Mouse (Mus musculus): Measurements from ENCODE around the gene D8Ertd738e. TPM values are rescaled to one million over a fixed set of nuclear protein-coding genes. Genes with fewer than 3 reads are reported as not detected.
A peak's percentile ranks its signal among the peaks of the same experiment; 100 is the strongest.

D8Ertd738e gene
- polyA plus RNA-seq, 1 experiment from 2014 or later, result 231 TPM

- peaks cover 5% of the 10 kb centered on the region for H3K36me3 ChIP-seq (ENCODE audit: control insufficient read depth, insufficient read depth)
- no peak overlapping the region for H3K4me3 ChIP-seq (replicated peaks; ENCODE audit: low read length)
- no peak overlapping the region for H3K4me2 ChIP-seq (ENCODE audit: low read length)
- H3K4me1 ChIP-seq (replicated peaks; ENCODE audit: control insufficient read depth, insufficient read depth, low read length), result peaks cover 30% of the 10 kb centered on the region
- 89% methylated on average over 3 of the region's 3 CpGs for WGBS
- H3K27me3 ChIP-seq (replicated peaks; ENCODE audit: control insufficient read depth, insufficient read depth, low read length), result no peaks in the 10 kb centered on the region
- no peak overlapping the region for H3K27ac ChIP-seq (ENCODE audit: low read length)
- H3K9ac ChIP-seq (replicated peaks; ENCODE audit: low read depth, low read length), result no peak overlapping the region
- ATAC-seq, result no peak
- no peaks in the 10 kb centered on the region for H3K9me3 ChIP-seq (ENCODE audit: control insufficient read depth, low read length)
Observed at GRCm38 (mm10) chr8:84206666-84207065, 42.9 kb downstream of the D8Ertd738e start.

GRCm38 (mm10) chr8:84205073-84205472 is 44.4 kb downstream of the D8Ertd738e start:
- no peak overlapping the region for H3K27ac ChIP-seq (ENCODE audit: low read length)
- no peak overlapping the region for H3K9ac ChIP-seq (replicated peaks; ENCODE audit: low read depth, low read length)
- H3K4me3 ChIP-seq (replicated peaks; ENCODE audit: low read length), result no peak overlapping the region
- ATAC-seq, result no peak
- H3K9me3 ChIP-seq (ENCODE audit: control insufficient read depth, low read length), result no peaks in the 10 kb centered on the region
- peaks cover 40% of the 10 kb centered on the region for H3K4me1 ChIP-seq (replicated peaks; ENCODE audit: control insufficient read depth, insufficient read depth, low read length)
- 89% methylated on average over 5 of the region's 5 CpGs for WGBS
- H3K27me3 ChIP-seq (replicated peaks; ENCODE audit: control insufficient read depth, insufficient read depth, low read length), result no peaks in the 10 kb centered on the region
- peaks cover 3% of the 10 kb centered on the region; the same call in 1 of the 2 replicates for H3K36me3 ChIP-seq (ENCODE audit: control insufficient read depth, insufficient read depth)
- H3K4me2 ChIP-seq (ENCODE audit: low read length), result no peak overlapping the region

- peak overlapping the region; percentile 70 for H3K4me2 ChIP-seq (ENCODE audit: low read length)
- peak overlapping the region; percentile 51 for H3K27ac ChIP-seq (ENCODE audit: low read length)
- peak overlapping the region; percentile 46 for H3K4me3 ChIP-seq (replicated peaks; ENCODE audit: low read length)
- 0 out of 2 replicates have a peak, but pooled peaks have one; percentile 4 for ATAC-seq
- peak overlapping the region; percentile 63 for H3K9ac ChIP-seq (replicated peaks; ENCODE audit: low read depth, low read length)
- 61% methylated on average over 13 of the region's 13 CpGs for WGBS
- H3K4me1 ChIP-seq (replicated peaks; ENCODE audit: control insufficient read depth, insufficient read depth, low read length), result peaks cover 42% of the 10 kb centered on the region
- no peaks in the 10 kb centered on the region for H3K36me3 ChIP-seq (ENCODE audit: control insufficient read depth, insufficient read depth)
- H3K27me3 ChIP-seq (replicated peaks; ENCODE audit: control insufficient read depth, insufficient read depth, low read length), result no peaks in the 10 kb centered on the region
- no peaks in the 10 kb centered on the region for H3K9me3 ChIP-seq (ENCODE audit: control insufficient read depth, low read length)
Observed at GRCm38 (mm10) chr8:84203975-84204772, 45.3 kb downstream of the D8Ertd738e start.

GRCm38 (mm10) chr8:84202938-84203917 is 46.3 kb downstream of the D8Ertd738e start:
- H3K4me2 ChIP-seq (ENCODE audit: low read length), result peak overlapping the region; percentile 70
- H3K27ac ChIP-seq (ENCODE audit: low read length), result peak overlapping the region; percentile 51
- H3K36me3 ChIP-seq (ENCODE audit: control insufficient read depth, insufficient read depth), result no peaks in the 10 kb centered on the region
- peak overlapping the region; percentile 46 for H3K4me3 ChIP-seq (replicated peaks; ENCODE audit: low read length)
- no peaks in the 10 kb centered on the region for H3K9me3 ChIP-seq (ENCODE audit: control insufficient read depth, low read length)
- 9% methylated on average over 34 of the region's 34 CpGs for WGBS
- peaks cover 41% of the 10 kb centered on the region for H3K4me1 ChIP-seq (replicated peaks; ENCODE audit: control insufficient read depth, insufficient read depth, low read length)
- ATAC-seq, result peak; percentile 41
- peak overlapping the region; percentile 63 for H3K9ac ChIP-seq (replicated peaks; ENCODE audit: low read depth, low read length)
- H3K27me3 ChIP-seq (replicated peaks; ENCODE audit: control insufficient read depth, insufficient read depth, low read length), result no peaks in the 10 kb centered on the region

- H3K27ac ChIP-seq (ENCODE audit: low read length), result no peak overlapping the region
- ATAC-seq, result no peak
- no peak overlapping the region for H3K4me3 ChIP-seq (replicated peaks; ENCODE audit: low read length)
- WGBS, result 85% methylated on average over 9 of the region's 9 CpGs
- peak overlapping the region; percentile 6; the same call in 1 of the 2 replicates for H3K4me2 ChIP-seq (ENCODE audit: low read length)
- H3K36me3 ChIP-seq (ENCODE audit: control insufficient read depth, insufficient read depth), result no peaks in the 10 kb centered on the region
- H3K9ac ChIP-seq (replicated peaks; ENCODE audit: low read depth, low read length), result no peak overlapping the region
- H3K27me3 ChIP-seq (replicated peaks; ENCODE audit: control insufficient read depth, insufficient read depth, low read length), result no peaks in the 10 kb centered on the region
- no peaks in the 10 kb centered on the region for H3K9me3 ChIP-seq (ENCODE audit: control insufficient read depth, low read length)
- peaks cover 41% of the 10 kb centered on the region for H3K4me1 ChIP-seq (replicated peaks; ENCODE audit: control insufficient read depth, insufficient read depth, low read length)
Observed at GRCm38 (mm10) chr8:84202466-84202865, 47.1 kb downstream of the D8Ertd738e start.

GRCm38 (mm10) chr8:84201545-84202245 is 47.8 kb downstream of the D8Ertd738e start:
- peak overlapping the region; percentile 27 for H3K27ac ChIP-seq (ENCODE audit: low read length)
- ATAC-seq, result no peak
- H3K36me3 ChIP-seq (ENCODE audit: control insufficient read depth, insufficient read depth), result no peaks in the 10 kb centered on the region
- H3K9ac ChIP-seq (replicated peaks; ENCODE audit: low read depth, low read length), result peak overlapping the region; percentile 60; the same call in 1 of the 2 replicates
- peaks cover 45% of the 10 kb centered on the region for H3K4me1 ChIP-seq (replicated peaks; ENCODE audit: control insufficient read depth, insufficient read depth, low read length)
- no peaks in the 10 kb centered on the region for H3K27me3 ChIP-seq (replicated peaks; ENCODE audit: control insufficient read depth, insufficient read depth, low read length)
- WGBS, result 56% methylated on average over 15 of the region's 15 CpGs
- H3K9me3 ChIP-seq (ENCODE audit: control insufficient read depth, low read length), result no peaks in the 10 kb centered on the region
- peak overlapping the region; percentile 44 for H3K4me3 ChIP-seq (replicated peaks; ENCODE audit: low read length)
- peak overlapping the region; percentile 79 for H3K4me2 ChIP-seq (ENCODE audit: low read length)

- H3K36me3 ChIP-seq (ENCODE audit: control insufficient read depth, insufficient read depth), result no peaks in the 10 kb centered on the region
- no peaks in the 10 kb centered on the region for H3K27me3 ChIP-seq (replicated peaks; ENCODE audit: control insufficient read depth, insufficient read depth, low read length)
- peak overlapping the region; percentile 27 for H3K27ac ChIP-seq (ENCODE audit: low read length)
- no peaks in the 10 kb centered on the region for H3K9me3 ChIP-seq (ENCODE audit: control insufficient read depth, low read length)
- H3K4me1 ChIP-seq (replicated peaks; ENCODE audit: control insufficient read depth, insufficient read depth, low read length), result peaks cover 45% of the 10 kb centered on the region
- peak overlapping the region; percentile 79 for H3K4me2 ChIP-seq (ENCODE audit: low read length)
- ATAC-seq, result no peak
- WGBS, result 5% methylated on average over 64 of the region's 70 CpGs
- H3K9ac ChIP-seq (replicated peaks; ENCODE audit: low read depth, low read length), result peak overlapping the region; percentile 60
- peak overlapping the region; percentile 44 for H3K4me3 ChIP-seq (replicated peaks; ENCODE audit: low read length)
Observed at GRCm38 (mm10) chr8:84200652-84201544, 48.6 kb downstream of the D8Ertd738e start.

GRCm38 (mm10) chr8:84200126-84200555 is 49.4 kb downstream of the D8Ertd738e start:
- WGBS, result 10% methylated on average over 8 of the region's 8 CpGs
- no peak for ATAC-seq
- peak overlapping the region; percentile 79 for H3K4me2 ChIP-seq (ENCODE audit: low read length)

More at GRCm38 (mm10) chr8:84200126-84200555, 49.4 kb downstream of the D8Ertd738e start:
- H3K9me3 ChIP-seq (ENCODE audit: control insufficient read depth, low read length), result no peaks in the 10 kb centered on the region
- no peaks in the 10 kb centered on the region for H3K27me3 ChIP-seq (replicated peaks; ENCODE audit: control insufficient read depth, insufficient read depth, low read length)
- H3K27ac ChIP-seq (ENCODE audit: low read length), result peak overlapping the region; percentile 2; the same call in 1 of the 2 replicates
- peaks cover 45% of the 10 kb centered on the region for H3K4me1 ChIP-seq (replicated peaks; ENCODE audit: control insufficient read depth, insufficient read depth, low read length)
- peak overlapping the region; percentile 44 for H3K4me3 ChIP-seq (replicated peaks; ENCODE audit: low read length)
- H3K9ac ChIP-seq (replicated peaks; ENCODE audit: low read depth, low read length), result no peak overlapping the region
- no peaks in the 10 kb centered on the region for H3K36me3 ChIP-seq (ENCODE audit: control insufficient read depth, insufficient read depth)
